Mouse (Mus musculus) layer of hippocampus, adult 9-10 months (tissue): ENCODE measurements at regions not wholly inside any gene's neighbourhood (a gene's known extent, or its start where the extent isn't known, plus 50 kb on each side); places are given as distances from the start of the nearest gene placed in this dataset.

Experiments
- DNase-seq: peaks from one replicate; pipeline ENCODE4 v3.0.0; 2022; ENCODE audit warnings: low spot score

- DNase-seq: no peak
Observed at GRCm38 (mm10) chr15:67732988-67733387, 1232.3 kb upstream of the Lrrc6 start.

- no peak for DNase-seq
Observed at GRCm38 (mm10) chr15:67729492-67729891, 1228.8 kb upstream of the Lrrc6 start.

- no peak for DNase-seq
Observed at GRCm38 (mm10) chr15:67725239-67725638, 1224.5 kb upstream of the Lrrc6 start.

- no peak for DNase-seq
Observed at GRCm38 (mm10) chr15:67714203-67714602, 1213.5 kb upstream of the Lrrc6 start.

- no peak for DNase-seq
Observed at GRCm38 (mm10) chr15:67686140-67686539, 1185.4 kb upstream of the Lrrc6 start.

- no peak for DNase-seq
Observed at GRCm38 (mm10) chr15:67673276-67673675, 1172.6 kb upstream of the Lrrc6 start.

- no peak for DNase-seq
Observed at GRCm38 (mm10) chr15:67636155-67636554, 1135.4 kb upstream of the Lrrc6 start.

- DNase-seq: no peak
Observed at GRCm38 (mm10) chr15:67626704-67627287, 1126.1 kb upstream of the Lrrc6 start.

GRCm38 (mm10) chr15:67611896-67612295 lies 1111.2 kb upstream of the Lrrc6 start:
- DNase-seq: peak; percentile 45

- DNase-seq: no peak
Observed at GRCm38 (mm10) chr15:67598426-67598825, 1097.7 kb upstream of the Lrrc6 start.

GRCm38 (mm10) chr15:67576581-67576980 lies 1075.9 kb upstream of the Lrrc6 start:
- no peak for DNase-seq

GRCm38 (mm10) chr15:67571614-67572013 lies 1070.9 kb upstream of the Lrrc6 start:
- no peak for DNase-seq

GRCm38 (mm10) chr15:67557304-67557703 lies 1056.6 kb upstream of the Lrrc6 start:
- no peak for DNase-seq

- no peak for DNase-seq
Observed at GRCm38 (mm10) chr15:67551911-67552310, 1051.2 kb upstream of the Lrrc6 start.

GRCm38 (mm10) chr15:67546896-67547400 lies 1046.2 kb upstream of the Lrrc6 start:
- no peak for DNase-seq

- DNase-seq: no peak
Observed at GRCm38 (mm10) chr15:67545745-67546144, 1045.0 kb upstream of the Lrrc6 start.

GRCm38 (mm10) chr15:67513722-67514121 lies 1013.0 kb upstream of the Lrrc6 start:
- DNase-seq: no peak

GRCm38 (mm10) chr15:67495001-67495658 lies 994.4 kb upstream of the Lrrc6 start:
- no peak for DNase-seq

GRCm38 (mm10) chr15:67481733-67482132 lies 981.0 kb upstream of the Lrrc6 start:
- DNase-seq: no peak

- no peak for DNase-seq
Observed at GRCm38 (mm10) chr15:67474325-67474724, 973.6 kb upstream of the Lrrc6 start.

- DNase-seq: no peak
Observed at GRCm38 (mm10) chr15:67472979-67473378, 972.3 kb upstream of the Lrrc6 start.

- no peak for DNase-seq
Observed at GRCm38 (mm10) chr15:67471283-67471682, 970.6 kb upstream of the Lrrc6 start.

GRCm38 (mm10) chr15:67470036-67470435 lies 969.3 kb upstream of the Lrrc6 start:
- DNase-seq: no peak
